ENCODE assay signal across 8 mouse cellular contexts in genomic region chr9:3334962-3335767, GRCm38 (mm10). TPM values are rescaled to one million over a fixed set of nuclear protein-coding genes. Genes with fewer than 3 reads are reported as not detected.
DNase-seq lines count a peak whose midpoint lies in the region; ATAC-seq lines count a peak whose summit lies in the region.

Gene Alkbh8 (plus strand): TSS chr9:3335140.

- peak within 1 kb of the TSS; percentile 64 for H3K4me2 ChIP-seq in forebrain, embryonic 11.5 days (ENCODE audit: low read depth, low read length, severe bottlenecking)
- peak within 1 kb of the TSS; percentile 65 for H3K4me2 ChIP-seq in heart, embryonic 16.5 days (ENCODE audit: low read depth, low read length)
- H3K4me2 ChIP-seq in liver, embryonic 15.5 days = peak within 1 kb of the TSS; percentile 66
- H3K4me2 ChIP-seq in neural tube, embryonic 12.5 days (replicated peaks) = peak within 1 kb of the TSS; percentile 66

- 4% methylated on average over 20 of the region's 20 CpGs for WGBS in forebrain, embryonic 11.5 days
- 6% methylated on average over 20 of the region's 20 CpGs for WGBS in heart, embryonic 16.5 days
- WGBS in liver, embryonic 15.5 days (ENCODE audit: insufficient replicate concordance) = 1% methylated on average over 20 of the region's 20 CpGs
- 3% methylated on average over 20 of the region's 20 CpGs for WGBS in neural tube, embryonic 12.5 days

- no peaks in the 10 kb centered on the region for H3K27me3 ChIP-seq in forebrain, embryonic 11.5 days (ENCODE audit: control insufficient read depth, insufficient read depth, low read length)
- no peaks in the 10 kb centered on the region for H3K27me3 ChIP-seq in heart, embryonic 16.5 days (ENCODE audit: control insufficient read depth, insufficient read depth, low read length)
- no peaks in the 10 kb centered on the region for H3K27me3 ChIP-seq in liver, embryonic 15.5 days
- no peaks in the 10 kb centered on the region for H3K27me3 ChIP-seq in neural tube, embryonic 12.5 days (replicated peaks)

- H3K4me1 ChIP-seq in forebrain, embryonic 11.5 days (replicated peaks; ENCODE audit: control insufficient read depth, insufficient read depth, low read length) = peaks cover 2% of the 10 kb centered on the region; the same call in 1 of the 2 replicates
- peaks cover 2% of the 10 kb centered on the region; the same call in 1 of the 2 replicates for H3K4me1 ChIP-seq in heart, embryonic 16.5 days (ENCODE audit: control insufficient read depth, insufficient read depth, low read length)
- H3K4me1 ChIP-seq in liver, embryonic 15.5 days (replicated peaks) = peaks cover 48% of the 10 kb centered on the region
- H3K4me1 ChIP-seq in neural tube, embryonic 12.5 days = 0 out of 2 replicates have a peak, but pooled peaks cover 4% of the 10 kb centered on the region

- peak; percentile 62 to 71 for DNase-seq in CD8-positive naive resting alpha-beta T cell, adult 2 months (ENCODE audit: low read depth in 2 of 2, low spot score in 2 of 2)
- peak; percentile 72 for DNase-seq in c-Kit-positive CD71-negative TER-119-negative erythroid progenitor cells, embryonic 14.5 days (ENCODE audit: low read depth)
- DNase-seq in forebrain, embryonic 11.5 days (ENCODE audit: low spot score) = peak; percentile 83
- peak; percentile 81 to 84 for DNase-seq in kidney, postnatal 36 days
- DNase-seq in telencephalon, adult 2 months (ENCODE audit: low read depth, low spot score) = peak; percentile 92

- peak within 1 kb of the TSS; percentile 71 for H3K9ac ChIP-seq in forebrain, embryonic 11.5 days (ENCODE audit: low read length)
- peak within 1 kb of the TSS; percentile 88 for H3K9ac ChIP-seq in heart, embryonic 16.5 days (ENCODE audit: low read length)
- H3K9ac ChIP-seq in liver, embryonic 15.5 days = peak within 1 kb of the TSS; percentile 79
- H3K9ac ChIP-seq in neural tube, embryonic 12.5 days = peak within 1 kb of the TSS; percentile 74

- no peaks in the 10 kb centered on the region for H3K36me3 ChIP-seq in forebrain, embryonic 11.5 days (ENCODE audit: control insufficient read depth, insufficient read depth, low read length)
- no peaks in the 10 kb centered on the region for H3K36me3 ChIP-seq in heart, embryonic 16.5 days (ENCODE audit: control insufficient read depth, insufficient read depth)
- H3K36me3 ChIP-seq in liver, embryonic 15.5 days (replicated peaks) = peaks cover 14% of the 10 kb centered on the region
- peaks cover 8% of the 10 kb centered on the region for H3K36me3 ChIP-seq in neural tube, embryonic 12.5 days

- H3K9me3 ChIP-seq in forebrain, embryonic 11.5 days (ENCODE audit: control insufficient read depth, low read length) = no peaks in the 10 kb centered on the region
- no peaks in the 10 kb centered on the region for H3K9me3 ChIP-seq in heart, embryonic 16.5 days (replicated peaks; ENCODE audit: control insufficient read depth, low read length)
- no peaks in the 10 kb centered on the region for H3K9me3 ChIP-seq in liver, embryonic 15.5 days (replicated peaks)
- no peaks in the 10 kb centered on the region for H3K9me3 ChIP-seq in neural tube, embryonic 12.5 days

- peak within 1 kb of the TSS; percentile 59 for H3K4me3 ChIP-seq in forebrain, embryonic 11.5 days (ENCODE audit: low read depth, low read length)
- H3K4me3 ChIP-seq in heart, embryonic 16.5 days (ENCODE audit: low read length) = peak within 1 kb of the TSS; percentile 90
- H3K4me3 ChIP-seq in liver, embryonic 15.5 days (replicated peaks) = peak within 1 kb of the TSS; percentile 81
- H3K4me3 ChIP-seq in neural tube, embryonic 12.5 days = peak within 1 kb of the TSS; percentile 63

- H3K27ac ChIP-seq in forebrain, embryonic 11.5 days (ENCODE audit: low read depth, low read length) = peak within 1 kb of the TSS; percentile 70
- H3K27ac ChIP-seq in heart, embryonic 16.5 days (ENCODE audit: low read length) = peak within 1 kb of the TSS; percentile 74
- peak within 1 kb of the TSS; percentile 94 for H3K27ac ChIP-seq in liver, embryonic 15.5 days (replicated peaks)
- H3K27ac ChIP-seq in neural tube, embryonic 12.5 days = peak within 1 kb of the TSS; percentile 50; the same call in 1 of the 2 replicates

- ATAC-seq in forebrain, embryonic 11.5 days (replicated peaks; ENCODE audit: low FRiP score) = peak; percentile 98
- peak; percentile 97 for ATAC-seq in heart, embryonic 16.5 days (replicated peaks; ENCODE audit: extremely low read depth, insufficient read depth, low FRiP score)
- ATAC-seq in liver, embryonic 15.5 days (ENCODE audit: insufficient read depth) = peak; percentile 87
- peak; percentile 97 for ATAC-seq in neural tube, embryonic 12.5 days (ENCODE audit: low FRiP score, low read depth)

RNA-seq across cellular contexts. Expression of gene Alkbh8, which starts in this region (rescaled TPM):
- polyA plus RNA-seq in forebrain, embryonic 11.5 days (2014; fragmentation: Nextera tagmentation; extraction: Ambion mirVana) = 34.8 and 36.4 TPM in 2 replicates
- 14.0 and 16.3 TPM in 2 replicates for polyA plus RNA-seq in heart, embryonic 16.5 days (2015; fragmentation: Nextera tagmentation; extraction: Ambion mirVana)
- 16.7 and 17.4 TPM in 2 replicates for polyA plus RNA-seq in liver, embryonic 15.5 days (2015; fragmentation: Nextera tagmentation; extraction: Ambion mirVana)
- polyA plus RNA-seq in neural tube, embryonic 12.5 days (2016; fragmentation: Nextera tagmentation; extraction: Ambion mirVana) = 50.7 and 53.0 TPM in 2 replicates

Comparison
In these comparisons a context has a peak if more than half of its experiments do, and no peak if none do; other contexts are left out.
1. Peak in every context shown above with its lines: DNase-seq, ATAC-seq, H3K4me3 ChIP-seq and H3K27ac ChIP-seq.